Mouse (Mus musculus) stomach, embryonic 15.5 days (tissue): ENCODE data around the gene Srgap1. TPM values are rescaled to one million over a fixed set of nuclear protein-coding genes. Genes with fewer than 3 reads are reported as not detected.

Experiments used
- ATAC-seq: fragments of 200-750 bp; cut with Nextera tagmentation; 2 replicates; pipeline ENCODE4 v1.8.0; 2017; ENCODE audit warnings: low read depth, moderate number of reproducible peaks, moderate TSS enrichment; ENCODE audit not compliant: insufficient read depth, low FRiP score
- H3K27ac ChIP-seq: fragments of 300-500 bp; sonication (generic); 2 replicates; pipeline ENCODE4 v1.5.1; 2015; ENCODE audit warnings: mild to moderate bottlenecking, inconsistent platforms
- H3K27me3 ChIP-seq: fragments of 300-500 bp; sonication (generic); replicated peaks from 2 replicates; pipeline ENCODE4 v1.6.1; 2015; ENCODE audit warnings: inconsistent platforms
- H3K36me3 ChIP-seq: fragments of 300-500 bp; sonication (generic); 2 replicates; pipeline ENCODE4 v1.6.1; 2015; ENCODE audit warnings: inconsistent platforms
- H3K4me1 ChIP-seq: fragments of 300-500 bp; sonication (generic); 2 replicates; pipeline ENCODE4 v1.6.1; 2015; ENCODE audit warnings: inconsistent platforms
- H3K4me2 ChIP-seq: fragments of 300-500 bp; sonication (generic); 2 replicates; pipeline ENCODE4 v1.6.1; 2015; ENCODE audit warnings: mild to moderate bottlenecking, inconsistent platforms
- H3K4me3 ChIP-seq: fragments of 300-500 bp; sonication (generic); replicated peaks from 2 replicates; pipeline ENCODE4 v1.5.1; 2015; ENCODE audit warnings: inconsistent platforms
- H3K9ac ChIP-seq: fragments of 300-500 bp; sonication (generic); 2 replicates; pipeline ENCODE4 v1.6.1; 2015; ENCODE audit warnings: inconsistent platforms
- H3K9me3 ChIP-seq: fragments of 300-500 bp; sonication (generic); 2 replicates; pipeline ENCODE4 v1.6.1; 2016; ENCODE audit warnings: inconsistent platforms
- WGBS: fragments of 180-500 bp; shearing (Covaris S2); methylation state at CpG from one replicate; pipeline ENCODE4 v1.1.7; 2015; 5-methylcytosine and 5-hydroxymethylcytosine counted together
- polyA plus RNA-seq: library from polyadenylated mRNA; unstranded; fragments of >200 nt; fragmentation: Nextera tagmentation; extraction: Ambion mirVana; gene quantifications from 2 replicates; pipeline ENCODE4 v1.2.1, GENCODE M21; 2015

Srgap1 gene
- polyA plus RNA-seq, 1 experiment from 2014 or later = 10.0 TPM

DNA sequence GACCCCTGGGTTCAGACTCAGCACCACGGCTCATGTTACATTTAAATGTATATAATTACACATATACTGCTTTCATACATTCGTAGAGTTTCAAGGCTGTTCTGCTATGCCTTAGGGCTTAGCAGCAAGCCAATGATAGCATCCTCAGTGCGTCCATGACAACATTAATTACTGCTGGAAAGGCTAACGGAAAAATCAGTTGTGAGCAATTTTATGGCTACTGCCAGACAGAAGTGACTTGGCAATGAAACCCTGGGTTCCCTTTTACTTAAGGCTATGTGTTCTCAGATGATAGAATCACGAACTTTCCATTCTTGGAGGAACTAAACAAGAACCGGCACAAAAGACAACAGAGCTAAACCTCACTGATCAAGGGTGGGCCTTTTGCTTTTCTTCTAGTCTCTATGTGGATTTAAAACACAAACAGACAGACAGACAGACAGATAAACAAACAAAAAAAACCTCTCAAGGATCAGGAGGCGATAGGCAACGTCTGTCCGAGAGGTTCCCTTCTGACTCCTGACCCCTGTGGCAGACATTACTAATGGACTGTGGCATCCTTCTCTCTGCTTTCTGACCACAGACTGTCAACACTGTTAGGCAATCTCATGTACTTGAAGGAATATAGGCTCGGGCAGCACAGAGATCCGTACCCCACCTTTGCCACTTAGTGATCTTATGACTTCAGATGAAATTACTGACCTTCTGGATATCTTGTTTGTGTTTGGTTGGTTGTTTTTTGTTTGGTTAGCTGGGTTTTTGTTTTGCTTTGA lies 85.8 kb downstream of the Srgap1 start:
- WGBS = 43% methylated on average over 11 of the region's 11 CpGs
- no peak for ATAC-seq
- H3K4me1 ChIP-seq = peaks cover 11% of the 10 kb centered on the region; the same call in 1 of the 2 replicates
- H3K36me3 ChIP-seq = no peaks in the 10 kb centered on the region
- no peak overlapping the region for H3K9ac ChIP-seq
- H3K9me3 ChIP-seq = no peaks in the 10 kb centered on the region
- H3K4me3 ChIP-seq = no peak overlapping the region
- H3K4me2 ChIP-seq = no peak overlapping the region
- H3K27me3 ChIP-seq = no peaks in the 10 kb centered on the region
- no peak overlapping the region for H3K27ac ChIP-seq

DNA sequence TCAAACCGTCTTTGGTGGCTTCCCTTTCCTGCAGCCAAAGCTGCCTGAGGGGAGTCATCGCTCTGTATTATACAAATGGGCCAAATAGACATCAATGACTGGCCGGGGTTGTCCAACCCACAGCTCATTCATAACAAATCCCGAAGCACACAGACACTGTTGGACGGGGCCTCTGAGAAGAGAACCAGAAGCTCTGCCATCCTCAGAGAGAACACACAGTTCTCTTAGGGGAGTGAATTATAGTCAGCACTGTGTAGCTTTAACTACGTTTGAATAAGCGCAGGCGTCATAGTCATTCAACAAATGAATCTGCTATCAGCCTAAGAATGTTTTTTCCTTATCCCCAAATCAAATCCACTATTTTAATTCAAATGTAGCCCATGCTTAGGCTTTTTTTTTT lies 88.4 kb downstream of the Srgap1 start:
- ATAC-seq = no peak
- no peak overlapping the region for H3K4me3 ChIP-seq
- no peak overlapping the region for H3K9ac ChIP-seq
- H3K4me2 ChIP-seq = no peak overlapping the region
- H3K27me3 ChIP-seq = no peaks in the 10 kb centered on the region
- 59% methylated on average over 8 of the region's 8 CpGs for WGBS
- H3K4me1 ChIP-seq = peaks cover 11% of the 10 kb centered on the region; the same call in 1 of the 2 replicates
- no peaks in the 10 kb centered on the region for H3K36me3 ChIP-seq
- no peaks in the 10 kb centered on the region for H3K9me3 ChIP-seq
- H3K27ac ChIP-seq = no peak overlapping the region

DNA sequence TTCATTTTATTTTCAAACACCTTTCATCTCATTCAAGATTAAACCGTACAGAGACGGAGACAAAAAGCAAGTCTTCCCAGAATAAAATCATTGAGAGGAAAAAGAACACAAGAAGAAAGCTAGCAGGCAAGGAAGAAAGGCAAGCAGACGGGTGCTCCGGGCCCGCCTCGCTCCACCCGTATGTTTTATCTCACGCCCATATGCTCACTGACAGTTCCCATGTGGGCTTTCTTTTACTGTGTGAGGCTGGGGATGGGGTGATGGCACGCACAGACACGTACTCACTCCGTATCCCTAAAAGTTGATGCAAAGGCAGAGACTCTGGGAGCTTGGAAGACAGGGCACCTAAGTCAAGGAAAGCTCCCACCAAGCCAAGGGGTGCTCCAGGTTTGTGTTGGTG lies 90.6 kb downstream of the Srgap1 start:
- no peak for ATAC-seq
- H3K4me3 ChIP-seq = no peak overlapping the region
- H3K4me2 ChIP-seq = no peak overlapping the region
- no peak overlapping the region for H3K27ac ChIP-seq
- H3K27me3 ChIP-seq = no peaks in the 10 kb centered on the region
- no peak overlapping the region for H3K9ac ChIP-seq
- H3K9me3 ChIP-seq = no peaks in the 10 kb centered on the region
- 51% methylated on average over 11 of the region's 11 CpGs for WGBS
- peaks cover 10% of the 10 kb centered on the region; the same call in 1 of the 2 replicates for H3K4me1 ChIP-seq
- H3K36me3 ChIP-seq = no peaks in the 10 kb centered on the region

DNA sequence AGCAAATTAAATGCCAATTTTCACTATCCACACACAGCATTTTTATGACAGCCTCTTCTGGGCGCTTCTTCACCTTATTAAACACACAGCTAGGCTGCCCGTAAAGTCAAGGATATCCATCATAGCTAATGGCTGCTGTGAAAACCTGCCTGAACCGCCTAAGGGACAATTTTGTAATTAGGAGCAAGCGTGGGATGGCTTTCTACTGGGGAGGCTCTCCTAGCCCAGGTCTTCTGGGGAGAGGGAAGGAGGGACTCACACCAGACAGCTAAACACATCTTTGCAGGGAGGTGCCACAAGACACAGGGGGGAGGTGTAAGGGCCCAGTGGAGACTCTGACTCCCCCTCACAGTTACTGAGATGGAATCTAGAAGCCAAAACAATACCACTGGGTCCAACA lies 91.4 kb downstream of the Srgap1 start:
- Histone ChIP-seq H3K9me3 (no peaks in the 10 kb centered on the region), H3K4me1 (0 out of 2 replicates have a peak, but pooled peaks cover 4% of the 10 kb centered on the region), H3K27me3 (no peaks in the 10 kb centered on the region), H3K4me3 (no peak overlapping the region), H3K4me2 (no peak overlapping the region), H3K27ac (no peak overlapping the region), H3K9ac (no peak overlapping the region), H3K36me3 (no peaks in the 10 kb centered on the region)
- ATAC-seq = no peak
- WGBS = 63% methylated on average over 4 of the region's 4 CpGs

DNA sequence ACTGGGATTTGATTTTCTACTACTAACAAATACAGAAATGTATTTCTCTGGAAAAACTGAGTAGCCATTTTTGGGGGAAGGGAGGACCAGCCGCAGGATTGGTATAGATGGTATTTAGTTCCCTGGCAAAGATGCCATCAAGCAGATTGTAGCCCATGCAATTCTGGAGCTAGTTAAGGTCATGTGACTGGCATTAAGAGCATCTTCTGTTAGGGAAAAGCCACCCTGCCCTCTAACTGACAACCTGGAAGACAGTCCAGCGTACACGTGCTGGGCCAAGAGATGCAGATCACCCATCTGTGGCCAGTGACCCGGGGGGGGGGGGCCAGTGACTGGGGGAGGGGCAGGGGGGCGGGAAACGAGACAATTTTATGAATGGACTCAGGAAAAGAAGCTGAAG lies 92.2 kb downstream of the Srgap1 start:
- H3K4me3 ChIP-seq = no peak overlapping the region
- no peaks in the 10 kb centered on the region for H3K27me3 ChIP-seq
- no peak overlapping the region for H3K9ac ChIP-seq
- no peak overlapping the region for H3K27ac ChIP-seq
- H3K36me3 ChIP-seq = no peaks in the 10 kb centered on the region
- no peak for ATAC-seq
- no peak overlapping the region for H3K4me2 ChIP-seq
- 82% methylated on average over 6 of the region's 6 CpGs for WGBS
- no peaks in the 10 kb centered on the region for H3K9me3 ChIP-seq
- H3K4me1 ChIP-seq = 0 out of 2 replicates have a peak, but pooled peaks cover 4% of the 10 kb centered on the region

DNA sequence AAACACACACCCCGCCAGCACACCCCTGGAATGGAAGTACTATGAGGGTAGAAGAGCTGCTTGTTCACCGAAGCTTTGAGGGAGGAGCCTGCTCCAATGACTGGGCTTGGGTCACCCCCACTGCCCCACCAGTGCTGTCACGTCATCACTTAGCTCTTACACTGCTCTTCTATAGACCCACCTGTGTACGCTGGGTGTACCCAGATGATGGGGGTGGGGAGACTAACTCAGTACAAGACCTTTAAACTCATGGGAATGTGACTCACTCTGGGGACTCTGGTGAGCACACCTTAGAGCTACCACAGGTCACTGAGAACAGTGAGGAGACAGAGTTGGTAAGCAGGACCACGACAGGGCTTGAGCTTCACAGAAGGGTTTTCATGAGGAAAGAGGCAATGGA lies 94.1 kb downstream of the Srgap1 start:
- Histone ChIP-seq H3K4me2 (no peak overlapping the region), H3K27me3 (no peaks in the 10 kb centered on the region), H3K4me1 (0 out of 2 replicates have a peak, but pooled peaks cover 4% of the 10 kb centered on the region), H3K4me3 (no peak overlapping the region), H3K9ac (no peak overlapping the region), H3K36me3 (no peaks in the 10 kb centered on the region), H3K9me3 (no peaks in the 10 kb centered on the region), H3K27ac (no peak overlapping the region)
- no peak for ATAC-seq
- whole genome bisulfite sequencing = 85% methylated on average over 5 of the region's 5 CpGs

DNA sequence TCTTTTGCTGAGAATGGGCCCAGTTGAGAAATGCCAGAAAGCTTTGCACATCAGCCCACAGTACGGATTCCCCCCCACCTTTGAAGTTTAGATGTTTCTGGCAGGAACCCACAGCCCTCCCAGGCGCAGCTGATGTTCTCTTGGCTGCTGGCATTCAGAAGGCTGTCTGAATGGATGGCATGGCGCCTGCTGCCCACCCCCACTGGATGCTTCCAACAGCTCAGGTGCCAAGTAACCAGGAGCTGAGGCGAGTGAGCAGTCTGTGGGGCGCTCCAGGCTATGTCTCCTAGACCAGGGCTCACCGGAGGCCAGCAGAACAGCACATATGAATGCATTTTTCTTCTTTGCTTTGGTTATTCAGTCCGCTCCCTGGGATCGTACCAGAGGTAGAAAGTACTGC lies 100.9 kb downstream of the Srgap1 start:
- WGBS = 86% methylated on average over 8 of the region's 8 CpGs
- H3K4me2 ChIP-seq = no peak overlapping the region
- H3K27me3 ChIP-seq = no peaks in the 10 kb centered on the region
- no peak overlapping the region for H3K9ac ChIP-seq
- H3K27ac ChIP-seq = no peak overlapping the region
- no peak for ATAC-seq
- no peaks in the 10 kb centered on the region for H3K4me1 ChIP-seq
- no peaks in the 10 kb centered on the region for H3K36me3 ChIP-seq
- no peak overlapping the region for H3K4me3 ChIP-seq
- no peaks in the 10 kb centered on the region for H3K9me3 ChIP-seq

GRCm38 (mm10) chr10:121931909-121932308 lies 115.2 kb downstream of the Srgap1 start:
- Histone ChIP-seq H3K9ac (no peak overlapping the region), H3K4me3 (no peak overlapping the region), H3K4me1 (0 out of 2 replicates have a peak, but pooled peaks cover 2% of the 10 kb centered on the region), H3K36me3 (no peaks in the 10 kb centered on the region), H3K9me3 (no peaks in the 10 kb centered on the region), H3K4me2 (no peak overlapping the region), H3K27me3 (no peaks in the 10 kb centered on the region), H3K27ac (no peak overlapping the region)
- 86% methylated on average over 14 of the region's 14 CpGs for WGBS
- ATAC-seq = no peak

GRCm38 (mm10) chr10:121926094-121926493 lies 121.0 kb downstream of the Srgap1 start:
- Histone ChIP-seq H3K4me2 (no peak overlapping the region), H3K9me3 (no peaks in the 10 kb centered on the region), H3K4me1 (no peaks in the 10 kb centered on the region), H3K27ac (no peak overlapping the region), H3K36me3 (0 out of 2 replicates have a peak, but pooled peaks cover 4% of the 10 kb centered on the region), H3K27me3 (no peaks in the 10 kb centered on the region), H3K9ac (no peak overlapping the region), H3K4me3 (no peak overlapping the region)
- WGBS = 49% methylated on average over 3 of the region's 3 CpGs
- ATAC-seq = peak; percentile 27; the same call in 1 of the 2 replicates

DNA sequence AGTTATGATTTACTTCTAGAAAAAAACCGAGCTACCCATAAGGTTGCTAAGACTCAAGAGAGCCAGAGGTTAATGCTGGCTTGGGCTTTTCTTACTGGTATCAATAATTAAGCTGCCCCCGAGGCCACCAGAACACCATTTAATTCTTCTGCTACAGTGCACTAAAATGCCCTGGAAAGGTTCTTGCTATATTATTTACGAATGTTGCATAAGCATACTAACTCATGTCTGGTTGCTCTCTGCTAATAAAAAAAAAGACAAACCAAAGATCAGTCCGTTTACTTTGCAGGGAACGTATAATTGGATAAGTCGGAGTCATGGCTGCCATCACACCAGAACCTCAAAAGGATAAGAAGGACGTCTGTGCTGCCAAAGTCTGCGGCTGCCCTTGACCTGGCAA lies 128.1 kb downstream of the Srgap1 start:
- no peak overlapping the region for H3K4me3 ChIP-seq
- no peaks in the 10 kb centered on the region for H3K9me3 ChIP-seq
- H3K27me3 ChIP-seq = no peaks in the 10 kb centered on the region
- 0 out of 2 replicates have a peak, but pooled peaks cover 4% of the 10 kb centered on the region for H3K36me3 ChIP-seq
- no peak overlapping the region for H3K27ac ChIP-seq
- ATAC-seq = no peak
- no peak overlapping the region for H3K4me2 ChIP-seq
- no peak overlapping the region for H3K9ac ChIP-seq
- 0 out of 2 replicates have a peak, but pooled peaks cover 4% of the 10 kb centered on the region for H3K4me1 ChIP-seq
- WGBS = 55% methylated on average over 8 of the region's 8 CpGs

- WGBS = 67% methylated on average over 3 of the region's 3 CpGs
- ATAC-seq = no peak
These were observed 128.5 kb downstream of the Srgap1 start for GRCm38 (mm10) chr10:121918579-121918978.

DNA sequence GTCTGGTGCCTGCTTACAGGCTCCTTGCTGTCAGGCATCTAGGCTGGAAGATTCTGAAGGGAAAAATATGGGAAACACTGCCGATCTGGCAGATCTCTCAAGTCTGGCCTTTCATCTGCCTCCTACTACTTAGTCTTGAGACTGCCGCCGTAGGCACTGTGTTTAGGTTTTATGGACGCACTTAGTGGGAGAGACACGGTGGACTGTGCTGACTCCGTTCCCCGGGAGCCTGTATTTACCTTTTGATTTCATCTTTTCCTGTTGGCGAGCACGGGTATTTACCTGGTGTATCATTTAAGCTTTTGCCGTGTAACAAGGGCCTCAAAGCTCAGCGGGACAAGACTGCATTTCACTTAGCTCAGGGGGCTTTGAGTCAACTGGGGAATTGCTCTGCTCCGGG lies 131.6 kb downstream of the Srgap1 start:
- 0 out of 2 replicates have a peak, but pooled peaks cover 4% of the 10 kb centered on the region for H3K4me1 ChIP-seq
- no peaks in the 10 kb centered on the region for H3K9me3 ChIP-seq
- 41% methylated on average over 12 of the region's 12 CpGs for WGBS
- H3K9ac ChIP-seq = no peak overlapping the region
- ATAC-seq = no peak
- no peak overlapping the region for H3K27ac ChIP-seq
- 0 out of 2 replicates have a peak overlapping the region, but pooled peaks have one; percentile 12 for H3K4me2 ChIP-seq
- no peaks in the 10 kb centered on the region for H3K36me3 ChIP-seq
- no peaks in the 10 kb centered on the region for H3K27me3 ChIP-seq
- H3K4me3 ChIP-seq = no peak overlapping the region

More at GRCm38 (mm10) chr10:121918579-121918978, 128.5 kb downstream of the Srgap1 start:
- no peak overlapping the region for H3K27ac ChIP-seq
- no peak overlapping the region for H3K4me3 ChIP-seq
- 0 out of 2 replicates have a peak, but pooled peaks cover 4% of the 10 kb centered on the region for H3K36me3 ChIP-seq
- no peaks in the 10 kb centered on the region for H3K27me3 ChIP-seq
- no peaks in the 10 kb centered on the region for H3K9me3 ChIP-seq
- H3K4me2 ChIP-seq = no peak overlapping the region
- H3K9ac ChIP-seq = no peak overlapping the region
- 0 out of 2 replicates have a peak, but pooled peaks cover 4% of the 10 kb centered on the region for H3K4me1 ChIP-seq
